Mouse (Mus musculus) heart, embryonic 12.5 days (tissue): ENCODE measurements at regions not wholly inside any gene's neighbourhood (a gene's known extent, or its start where the extent isn't known, plus 50 kb on each side); places are given as distances from the start of the nearest gene placed in this dataset.

Experiments used
- ATAC-seq: fragments of 200-750 bp; cut with Nextera tagmentation; 2 replicates; pipeline ENCODE4 v1.8.0; 2017; ENCODE audit warnings: moderate TSS enrichment, moderate library complexity; ENCODE audit not compliant: insufficient number of reproducible peaks, low FRiP score
- H3K27ac ChIP-seq: fragments of 300-500 bp; sonication (generic); 2 replicates; pipeline ENCODE4 v1.5.1; 2016; ENCODE audit warnings: mild to moderate bottlenecking, moderate library complexity; ENCODE audit not compliant: poor library complexity, severe bottlenecking
- H3K27me3 ChIP-seq: fragments of 300-500 bp; sonication (generic); replicated peaks from 2 replicates; pipeline ENCODE4 v1.6.1; 2016; ENCODE audit warnings: mild to moderate bottlenecking, moderate library complexity
- H3K36me3 ChIP-seq: fragments of 300-500 bp; sonication (generic); 2 replicates; pipeline ENCODE4 v1.6.1; 2016; ENCODE audit warnings: mild to moderate bottlenecking, moderate library complexity
- H3K4me1 ChIP-seq: fragments of 300-500 bp; sonication (generic); replicated peaks from 2 replicates; pipeline ENCODE4 v1.6.1; 2016; ENCODE audit warnings: mild to moderate bottlenecking
- H3K4me2 ChIP-seq: fragments of 300-500 bp; sonication (generic); 2 replicates; pipeline ENCODE4 v1.6.1; 2016; ENCODE audit warnings: mild to moderate bottlenecking, moderate library complexity
- H3K4me3 ChIP-seq: fragments of 300-500 bp; sonication (generic); 2 replicates; pipeline ENCODE4 v1.5.1; 2016; ENCODE audit warnings: mild to moderate bottlenecking
- H3K9ac ChIP-seq: fragments of 300-500 bp; sonication (generic); 2 replicates; pipeline ENCODE4 v1.6.1; 2016; ENCODE audit warnings: mild to moderate bottlenecking, moderate library complexity
- H3K9me3 ChIP-seq: fragments of 300-500 bp; sonication (generic); replicated peaks from 2 replicates; pipeline ENCODE4 v1.6.1; 2016; ENCODE audit warnings: mild to moderate bottlenecking, moderate library complexity
- WGBS: fragments of 180-500 bp; shearing (Covaris S2); methylation state at CpG from one replicate; pipeline ENCODE4 v1.1.7; 2016; 5-methylcytosine and 5-hydroxymethylcytosine counted together

DNA sequence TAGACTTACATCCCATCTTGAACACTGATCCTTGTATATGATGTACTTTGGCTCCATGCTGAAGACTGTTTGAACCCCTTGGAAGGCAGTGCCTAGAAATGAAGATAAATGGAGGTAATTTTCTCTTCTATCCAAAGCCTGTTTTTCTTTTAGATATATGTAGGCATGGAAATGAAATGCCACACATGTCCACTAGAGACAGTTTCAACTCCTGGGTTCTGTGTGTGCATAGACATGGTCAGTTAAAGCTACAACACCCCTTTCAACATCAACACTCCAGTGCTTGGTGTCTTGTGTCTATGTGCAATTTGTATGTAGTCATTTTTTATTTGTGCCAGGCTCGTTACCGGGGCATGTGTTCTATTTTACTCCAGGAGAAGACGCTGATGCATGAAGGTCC, 179.7 kb upstream of the Lpp start:
- H3K9me3 ChIP-seq, result no peaks in the 10 kb centered on the region
- 86% methylated on average over 3 of the region's 3 CpGs for WGBS
- H3K27me3 ChIP-seq, result no peaks in the 10 kb centered on the region
- no peak overlapping the region for H3K4me3 ChIP-seq
- H3K4me2 ChIP-seq, result no peak overlapping the region
- H3K36me3 ChIP-seq, result no peaks in the 10 kb centered on the region
- no peak overlapping the region for H3K27ac ChIP-seq
- no peaks in the 10 kb centered on the region for H3K4me1 ChIP-seq
- H3K9ac ChIP-seq, result no peak overlapping the region
- no peak for ATAC-seq

- no peak for ATAC-seq
- no peaks in the 10 kb centered on the region for H3K36me3 ChIP-seq
- no peak overlapping the region for H3K27ac ChIP-seq
- H3K4me2 ChIP-seq, result no peak overlapping the region
- H3K4me1 ChIP-seq, result no peaks in the 10 kb centered on the region
- no peaks in the 10 kb centered on the region for H3K9me3 ChIP-seq
- no peaks in the 10 kb centered on the region for H3K27me3 ChIP-seq
- H3K9ac ChIP-seq, result no peak overlapping the region
- WGBS, result 64% methylated on average over 2 of the region's 2 CpGs
- H3K4me3 ChIP-seq, result no peak overlapping the region
Observed at GRCm38 (mm10) chr16:24212702-24213101, 180.6 kb upstream of the Lpp start.

- Histone ChIP-seq H3K36me3 (no peaks in the 10 kb centered on the region), H3K4me3 (no peak overlapping the region), H3K27me3 (no peaks in the 10 kb centered on the region), H3K4me1 (no peaks in the 10 kb centered on the region), H3K9me3 (no peaks in the 10 kb centered on the region), H3K4me2 (no peak overlapping the region), H3K27ac (no peak overlapping the region), H3K9ac (no peak overlapping the region)
- ATAC-seq, result no peak
- 85% methylated on average over 1 of the region's 1 CpGs for WGBS
Observed at GRCm38 (mm10) chr16:24211588-24211987, 181.7 kb upstream of the Lpp start.

DNA sequence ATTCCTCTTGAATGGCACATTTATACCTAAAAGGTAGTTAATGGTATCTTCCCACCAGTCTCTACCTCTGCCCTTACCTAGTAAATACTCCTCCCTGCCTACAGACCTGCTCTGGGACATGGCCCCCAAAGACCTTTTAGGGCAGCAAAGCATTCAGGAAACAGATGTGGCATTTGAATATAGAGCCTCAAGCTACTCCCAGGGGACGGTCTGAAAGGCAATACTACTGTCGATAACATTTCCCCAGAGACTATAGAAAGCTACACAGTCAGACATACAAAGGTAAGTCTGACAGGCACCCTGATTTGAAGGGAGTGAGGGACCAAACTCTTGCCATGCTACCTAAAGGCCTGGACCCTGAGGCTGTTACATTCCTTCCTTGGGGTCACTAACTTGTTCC, 184.4 kb upstream of the Lpp start:
- no peak overlapping the region for H3K4me2 ChIP-seq
- ATAC-seq, result no peak
- no peak overlapping the region for H3K9ac ChIP-seq
- H3K27me3 ChIP-seq, result no peaks in the 10 kb centered on the region
- peaks cover 3% of the 10 kb centered on the region; the same call in 1 of the 2 replicates for H3K4me1 ChIP-seq
- WGBS, result 79% methylated on average over 2 of the region's 2 CpGs
- no peak overlapping the region for H3K4me3 ChIP-seq
- no peaks in the 10 kb centered on the region for H3K9me3 ChIP-seq
- H3K27ac ChIP-seq, result no peak overlapping the region
- H3K36me3 ChIP-seq, result no peaks in the 10 kb centered on the region

GRCm38 (mm10) chr16:24208118-24208517, 185.2 kb upstream of the Lpp start:
- no peak overlapping the region for H3K27ac ChIP-seq
- no peak overlapping the region for H3K4me2 ChIP-seq
- peaks cover 10% of the 10 kb centered on the region; the same call in 1 of the 2 replicates for H3K4me1 ChIP-seq

GRCm38 (mm10) chr16:24207056-24207455, 186.3 kb upstream of the Lpp start:
- Histone ChIP-seq H3K9ac (no peak overlapping the region), H3K27ac (no peak overlapping the region), H3K36me3 (no peaks in the 10 kb centered on the region), H3K4me2 (no peak overlapping the region), H3K27me3 (no peaks in the 10 kb centered on the region), H3K4me3 (no peak overlapping the region), H3K9me3 (no peaks in the 10 kb centered on the region), H3K4me1 (peaks cover 17% of the 10 kb centered on the region)
- 52% methylated on average over 4 of the region's 4 CpGs for WGBS
- no peak for ATAC-seq

More at GRCm38 (mm10) chr16:24208118-24208517, 185.2 kb upstream of the Lpp start:
- Histone ChIP-seq H3K4me3 (no peak overlapping the region), H3K36me3 (no peaks in the 10 kb centered on the region), H3K9ac (no peak overlapping the region), H3K9me3 (no peaks in the 10 kb centered on the region), H3K27me3 (no peaks in the 10 kb centered on the region)
- no peak for ATAC-seq
- WGBS, result 82% methylated on average over 2 of the region's 2 CpGs

- Histone ChIP-seq H3K36me3 (no peaks in the 10 kb centered on the region), H3K27ac (no peak overlapping the region), H3K4me3 (no peak overlapping the region), H3K9me3 (no peaks in the 10 kb centered on the region), H3K9ac (no peak overlapping the region), H3K27me3 (no peaks in the 10 kb centered on the region), H3K4me2 (no peak overlapping the region), H3K4me1 (peaks cover 23% of the 10 kb centered on the region)
- WGBS, result 70% methylated on average over 4 of the region's 4 CpGs
- no peak for ATAC-seq
Observed at GRCm38 (mm10) chr16:24206461-24206861, 186.8 kb upstream of the Lpp start.

- peaks cover 31% of the 10 kb centered on the region for H3K4me1 ChIP-seq
- H3K27me3 ChIP-seq, result no peaks in the 10 kb centered on the region
- WGBS, result 80% methylated on average over 5 of the region's 5 CpGs
- no peak overlapping the region for H3K4me2 ChIP-seq
- no peak overlapping the region for H3K27ac ChIP-seq
- H3K9ac ChIP-seq, result no peak overlapping the region
- H3K4me3 ChIP-seq, result no peak overlapping the region
- no peaks in the 10 kb centered on the region for H3K36me3 ChIP-seq
- ATAC-seq, result no peak
- no peaks in the 10 kb centered on the region for H3K9me3 ChIP-seq
Observed at GRCm38 (mm10) chr16:24205594-24205993, 187.7 kb upstream of the Lpp start.

GRCm38 (mm10) chr16:24204064-24204730, 189.1 kb upstream of the Lpp start:
- no peak for ATAC-seq
- Histone ChIP-seq H3K4me3 (no peak overlapping the region), H3K27me3 (no peaks in the 10 kb centered on the region), H3K9me3 (no peaks in the 10 kb centered on the region), H3K9ac (no peak overlapping the region), H3K36me3 (no peaks in the 10 kb centered on the region), H3K27ac (no peak overlapping the region), H3K4me2 (no peak overlapping the region), H3K4me1 (peaks cover 37% of the 10 kb centered on the region)
- 78% methylated on average over 4 of the region's 4 CpGs for whole genome bisulfite sequencing

DNA sequence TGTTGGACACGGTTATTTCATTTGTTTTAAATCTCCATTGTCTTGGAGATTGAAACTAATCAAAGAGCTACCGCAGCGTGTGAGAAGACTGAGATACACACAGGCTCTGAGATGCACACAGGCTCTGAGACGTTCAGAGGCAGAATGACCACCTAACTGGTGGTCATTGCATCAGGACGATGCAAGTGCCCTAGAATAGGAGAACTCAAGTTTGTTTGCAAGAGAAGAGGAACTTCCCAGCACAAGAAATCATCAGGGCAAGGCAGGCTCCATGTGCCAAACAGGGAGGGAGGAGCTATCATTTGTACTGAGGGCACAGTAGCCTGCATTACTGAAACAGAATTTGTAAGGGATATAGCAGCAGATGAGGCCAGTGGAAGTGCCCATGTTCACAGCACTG, 190.7 kb upstream of the Lpp start:
- H3K9ac ChIP-seq, result no peak overlapping the region
- 79% methylated on average over 5 of the region's 5 CpGs for WGBS
- no peak overlapping the region for H3K4me2 ChIP-seq
- no peak for ATAC-seq
- no peaks in the 10 kb centered on the region for H3K9me3 ChIP-seq
- H3K36me3 ChIP-seq, result no peaks in the 10 kb centered on the region
- peaks cover 40% of the 10 kb centered on the region for H3K4me1 ChIP-seq
- no peaks in the 10 kb centered on the region for H3K27me3 ChIP-seq
- no peak overlapping the region for H3K27ac ChIP-seq
- H3K4me3 ChIP-seq, result no peak overlapping the region

DNA sequence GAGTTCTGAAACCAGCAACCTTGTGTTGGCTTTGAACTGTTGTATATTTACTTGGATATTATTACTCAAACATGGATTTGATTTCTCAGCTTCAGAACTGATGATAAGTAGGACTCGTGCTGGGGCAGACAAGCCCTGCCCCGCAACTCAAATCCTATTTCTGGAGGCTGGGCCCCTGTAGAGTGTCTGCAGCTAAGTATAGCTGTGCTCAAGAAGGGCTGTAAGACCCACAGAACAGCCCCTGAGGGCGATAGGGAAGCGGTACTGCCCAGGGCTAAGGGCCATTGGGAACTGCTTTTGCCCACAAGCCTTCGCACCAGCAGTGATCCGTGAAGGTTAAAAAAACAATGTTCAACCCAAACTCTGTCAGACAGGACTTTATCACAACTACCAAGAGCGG, 191.9 kb upstream of the Lpp start:
- Histone ChIP-seq H3K4me2 (0 out of 2 replicates have a peak overlapping the region, but pooled peaks have one; percentile 22), H3K9me3 (no peaks in the 10 kb centered on the region), H3K27me3 (no peaks in the 10 kb centered on the region), H3K36me3 (no peaks in the 10 kb centered on the region), H3K4me1 (peaks cover 40% of the 10 kb centered on the region), H3K4me3 (no peak overlapping the region), H3K9ac (no peak overlapping the region), H3K27ac (peak overlapping the region; percentile 52; the same call in 1 of the 2 replicates)
- 38% methylated on average over 7 of the region's 7 CpGs for WGBS
- ATAC-seq, result no peak

GRCm38 (mm10) chr16:24200200-24200599, 193.1 kb upstream of the Lpp start:
- ATAC-seq, result no peak
- WGBS, result 82% methylated on average over 5 of the region's 5 CpGs

More at GRCm38 (mm10) chr16:24200200-24200599, 193.1 kb upstream of the Lpp start:
- peaks cover 40% of the 10 kb centered on the region for H3K4me1 ChIP-seq
- no peak overlapping the region for H3K9ac ChIP-seq
- no peaks in the 10 kb centered on the region for H3K36me3 ChIP-seq
- H3K4me2 ChIP-seq, result no peak overlapping the region
- H3K4me3 ChIP-seq, result no peak overlapping the region
- no peaks in the 10 kb centered on the region for H3K9me3 ChIP-seq
- H3K27ac ChIP-seq, result no peak overlapping the region
- no peaks in the 10 kb centered on the region for H3K27me3 ChIP-seq
